Mouse (Mus musculus) small intestine, adult 10 weeks (tissue): Measurements from ENCODE around the gene Ids. TPM values are rescaled to one million over a fixed set of nuclear protein-coding genes. Genes with fewer than 3 reads are reported as not detected.

Source experiments
- polyA plus RNA-seq: library from polyadenylated mRNA; stranded (reverse); fragments of 350-450 nt; fragmentation: Illumina TruSeq; extraction: RNeasy Lipid Tissue Mini Kit (QIAGEN cat#74804); gene quantifications from one replicate; pipeline ENCODE4 v1.2.3, GENCODE M21; 2014; ENCODE audit warnings: low replicate concordance

Ids gene
- 36.9 TPM for polyA plus RNA-seq

GRCm38 (mm10) chrX:70364661-70365613 is at the start of gene Ids:
Gene Ids, minus strand, starts transcription at chrX:70365084.

GRCm38 (mm10) chrX:70385276-70385961 is 20.5 kb upstream of the Ids start, which contains the start of gene 1110012L19Rik:
Gene 1110012L19Rik, plus strand, starts transcription at chrX:70385877.

Other genes with a start within 250 kb of the Ids start
- 6.8 TPM for gene 1110012L19Rik, start 20.8 kb upstream of the Ids start, polyA plus RNA-seq
- 20.9 TPM for gene Tmem185a, start 112.1 kb upstream of the Ids start, polyA plus RNA-seq